Mouse (Mus musculus): ENCODE results near the gene Vamp5. TPM values are rescaled to one million over a fixed set of nuclear protein-coding genes. Genes with fewer than 3 reads are reported as not detected.

Vamp5 gene
- polyA plus RNA-seq, 1 experiment from 2014 or later: 15.8 TPM

DNA sequence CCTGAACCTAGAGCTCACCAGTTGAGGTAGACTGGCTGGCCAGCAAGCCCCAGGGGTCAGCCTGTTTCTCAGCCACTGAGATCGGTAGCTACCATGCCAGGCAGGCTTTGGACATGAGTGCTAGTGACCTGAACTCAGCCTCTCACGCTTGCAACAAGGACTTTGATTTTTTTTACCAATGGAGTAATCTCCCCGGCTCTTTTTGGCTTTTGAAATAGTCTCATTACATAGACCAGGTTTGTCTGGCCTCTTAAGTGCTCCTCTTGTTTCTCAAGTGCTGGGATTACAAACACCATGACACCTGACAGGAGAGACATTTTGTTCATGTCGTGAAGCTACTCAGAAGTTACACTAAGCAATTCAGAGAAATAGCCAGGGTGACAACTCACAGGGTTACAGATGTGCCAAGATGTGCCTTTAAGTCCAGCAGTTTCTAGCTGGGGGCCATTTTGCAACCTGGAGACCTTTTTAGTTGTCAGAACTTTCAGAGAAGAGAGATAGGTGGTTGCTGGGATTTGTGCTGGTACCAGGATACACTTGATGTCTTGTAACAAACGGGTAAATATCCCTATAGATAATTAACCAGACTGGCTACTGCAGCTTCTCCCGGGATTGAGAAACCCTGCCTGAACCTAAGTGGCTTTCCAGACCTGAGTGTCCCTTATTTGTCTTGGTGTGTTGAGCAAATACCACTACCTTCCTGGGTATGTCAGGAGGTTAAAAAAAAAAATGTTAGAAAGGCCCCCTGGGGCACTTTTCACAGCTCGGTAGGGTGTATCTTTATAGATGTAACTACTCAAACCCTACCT lies 35.9 kb upstream of the Vamp5 start:
- Histone ChIP-seq H3K9me3 (replicated peaks; ENCODE audit: control insufficient read depth, low read length) (no peaks in the 10 kb centered on the region), H3K27me3 (ENCODE audit: control insufficient read depth, insufficient read depth, low read length) (no peaks in the 10 kb centered on the region), H3K4me1 (ENCODE audit: control insufficient read depth, insufficient read depth, low read length) (no peaks in the 10 kb centered on the region), H3K36me3 (replicated peaks; ENCODE audit: control insufficient read depth, insufficient read depth, low read depth, low read length) (peaks cover 6% of the 10 kb centered on the region), H3K4me3 (ENCODE audit: low read depth, low read length) (no peak overlapping the region), H3K4me2 (ENCODE audit: low read depth, low read length) (no peak overlapping the region), H3K9ac (replicated peaks; ENCODE audit: low read length) (no peak overlapping the region), H3K27ac (replicated peaks; ENCODE audit: low read depth, low read length) (no peak overlapping the region)
- DNase-seq (ENCODE audit: low spot score) (no peak), ATAC-seq (replicated peaks; ENCODE audit: insufficient number of reproducible peaks, low FRiP score, low TSS enrichment, low read depth) (no peak)
- 80% methylated on average over 7 of the region's 7 CpGs for WGBS

DNA sequence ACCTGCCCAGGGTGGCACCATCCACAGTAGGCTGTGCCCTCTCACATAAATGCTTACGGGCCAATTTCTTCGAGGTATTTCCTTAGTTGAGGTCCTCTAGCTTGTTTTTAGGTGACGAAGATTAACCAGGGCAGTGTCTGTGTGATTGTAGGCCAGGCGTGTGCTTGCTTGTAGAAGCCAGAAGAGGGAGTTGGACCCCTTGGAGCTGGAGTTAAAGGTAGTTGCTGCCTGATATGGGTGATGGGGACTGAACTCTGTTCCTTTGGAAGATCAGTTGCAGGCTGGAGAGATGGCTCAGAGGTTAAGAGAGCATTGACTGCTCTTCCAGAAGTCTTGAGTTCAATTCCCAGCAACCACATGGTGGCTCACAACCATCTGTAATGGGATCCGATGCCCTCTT lies 34.9 kb upstream of the Vamp5 start:
- WGBS: 85% methylated on average over 5 of the region's 5 CpGs
- H3K4me3 ChIP-seq (ENCODE audit: low read depth, low read length): peak overlapping the region; percentile 79; the same call in 1 of the 2 replicates
- no peak overlapping the region for H3K9ac ChIP-seq (replicated peaks; ENCODE audit: low read length)

DNA sequence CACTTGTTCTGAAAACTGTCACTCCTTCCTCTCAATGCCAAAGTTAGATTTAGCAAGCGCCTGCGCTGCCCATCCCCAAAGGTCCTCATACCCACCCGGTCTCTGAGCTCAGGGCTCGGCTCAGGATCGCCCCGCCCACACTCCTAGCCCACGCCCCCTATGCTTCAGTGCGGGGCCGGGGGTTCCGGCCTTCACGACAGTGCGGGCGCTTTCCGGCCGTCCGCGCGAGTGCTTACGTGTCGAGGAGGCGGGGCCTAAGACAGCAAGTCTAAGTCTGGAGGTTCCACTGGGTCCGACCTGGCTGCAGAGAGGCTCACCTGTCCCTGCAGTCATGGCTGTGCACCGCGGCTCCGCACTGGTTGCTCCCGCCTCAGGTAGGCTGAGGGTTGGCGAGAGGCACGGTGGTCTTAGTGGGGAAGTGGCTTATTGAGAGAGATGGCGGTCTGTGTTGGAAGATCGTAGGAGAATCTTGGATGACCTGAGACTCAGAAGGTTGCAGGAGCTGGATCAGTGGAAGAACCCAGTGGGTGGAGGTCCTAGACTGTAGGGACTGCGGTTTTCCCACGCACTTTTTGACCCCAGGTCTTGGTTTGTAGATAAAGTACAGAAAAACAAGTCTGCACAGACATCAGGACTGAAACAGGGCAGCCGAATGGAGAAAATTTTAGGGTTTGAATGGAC lies 33.9 kb upstream of the Vamp5 start, which contains the start of gene Ggcx:
Ggcx (plus strand) TSS at position 233 of the 681 bp plus-strand sequence.
- Histone ChIP-seq H3K9me3 (replicated peaks; ENCODE audit: control insufficient read depth, low read length) (no peaks in the 10 kb centered on the region), H3K9ac (replicated peaks; ENCODE audit: low read length) (peak within 1 kb of the TSS; percentile 80), H3K4me2 (ENCODE audit: low read depth, low read length) (peak within 1 kb of the TSS; percentile 74), H3K36me3 (replicated peaks; ENCODE audit: control insufficient read depth, insufficient read depth, low read depth, low read length) (peaks cover 6% of the 10 kb centered on the region), H3K4me3 (ENCODE audit: low read depth, low read length) (peak within 1 kb of the TSS; percentile 79), H3K27ac (replicated peaks; ENCODE audit: low read depth, low read length) (0 out of 2 replicates have a peak within 1 kb of the TSS, but pooled peaks have one; percentile 47), H3K4me1 (ENCODE audit: control insufficient read depth, insufficient read depth, low read length) (no peaks in the 10 kb centered on the region), H3K27me3 (ENCODE audit: control insufficient read depth, insufficient read depth, low read length) (no peaks in the 10 kb centered on the region)
- peak; percentile 98 for DNase-seq (ENCODE audit: low spot score)
- peak; percentile 91 for ATAC-seq (replicated peaks; ENCODE audit: insufficient number of reproducible peaks, low FRiP score, low TSS enrichment, low read depth)
- WGBS: 2% methylated on average over 33 of the region's 33 CpGs

More for the DNA sequence above, 34.9 kb upstream of the Vamp5 start:
- no peak for ATAC-seq (replicated peaks; ENCODE audit: insufficient number of reproducible peaks, low FRiP score, low TSS enrichment, low read depth)
- Histone ChIP-seq H3K4me2 (ENCODE audit: low read depth, low read length) (peak overlapping the region; percentile 74; the same call in 1 of the 2 replicates), H3K27me3 (ENCODE audit: control insufficient read depth, insufficient read depth, low read length) (no peaks in the 10 kb centered on the region), H3K4me1 (ENCODE audit: control insufficient read depth, insufficient read depth, low read length) (no peaks in the 10 kb centered on the region), H3K36me3 (replicated peaks; ENCODE audit: control insufficient read depth, insufficient read depth, low read depth, low read length) (peaks cover 6% of the 10 kb centered on the region), H3K9me3 (replicated peaks; ENCODE audit: control insufficient read depth, low read length) (no peaks in the 10 kb centered on the region), H3K27ac (replicated peaks; ENCODE audit: low read depth, low read length) (no peak overlapping the region)
- DNase-seq (ENCODE audit: low spot score): no peak

DNA sequence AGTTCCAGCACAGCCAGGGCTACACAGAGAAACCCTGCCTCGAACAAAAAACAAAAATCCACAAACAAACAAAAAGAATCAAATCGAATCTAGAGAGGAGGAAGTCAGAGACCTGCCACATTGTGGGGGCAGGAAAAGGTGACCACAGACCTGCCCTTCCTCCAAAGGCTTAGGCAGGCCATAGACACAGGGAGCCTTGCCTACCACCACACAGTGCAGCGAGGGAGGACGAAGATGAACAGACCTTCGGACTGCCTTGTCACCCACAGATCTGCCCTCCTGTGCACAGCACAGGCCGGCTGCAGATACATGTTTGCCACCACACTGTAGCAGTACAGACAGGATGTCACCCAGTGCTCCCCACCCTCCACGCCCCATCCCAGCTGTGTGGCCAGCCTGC lies 30.2 kb upstream of the Vamp5 start:
- Histone ChIP-seq H3K27me3 (ENCODE audit: control insufficient read depth, insufficient read depth, low read length) (no peaks in the 10 kb centered on the region), H3K36me3 (replicated peaks; ENCODE audit: control insufficient read depth, insufficient read depth, low read depth, low read length) (no peaks in the 10 kb centered on the region), H3K9ac (replicated peaks; ENCODE audit: low read length) (no peak overlapping the region), H3K4me1 (ENCODE audit: control insufficient read depth, insufficient read depth, low read length) (no peaks in the 10 kb centered on the region), H3K27ac (replicated peaks; ENCODE audit: low read depth, low read length) (no peak overlapping the region), H3K4me2 (ENCODE audit: low read depth, low read length) (no peak overlapping the region), H3K9me3 (replicated peaks; ENCODE audit: control insufficient read depth, low read length) (no peaks in the 10 kb centered on the region), H3K4me3 (ENCODE audit: low read depth, low read length) (no peak overlapping the region)
- ATAC-seq (replicated peaks; ENCODE audit: insufficient number of reproducible peaks, low FRiP score, low TSS enrichment, low read depth) (no peak), DNase-seq (ENCODE audit: low spot score) (no peak)
- 87% methylated on average over 7 of the region's 7 CpGs for WGBS

DNA sequence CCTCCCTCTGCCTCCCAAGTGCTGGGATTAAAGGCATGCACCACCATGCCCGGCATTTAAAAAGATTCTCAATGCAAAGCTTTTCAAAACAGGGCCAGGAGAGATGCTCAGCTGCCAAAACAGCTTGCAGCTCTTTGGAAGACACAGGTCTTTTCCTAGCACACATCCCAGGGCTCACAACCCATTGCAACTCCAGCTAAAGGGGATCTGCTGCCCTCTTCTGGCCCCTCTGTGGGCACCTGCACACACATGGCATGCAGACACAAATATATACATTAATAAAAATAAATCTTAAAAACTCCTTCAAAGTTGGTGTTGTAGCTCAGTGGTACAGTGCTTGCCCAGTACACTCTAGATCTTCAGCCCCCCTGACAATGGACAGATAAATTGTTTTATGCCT lies 29.7 kb upstream of the Vamp5 start:
- Histone ChIP-seq H3K4me3 (ENCODE audit: low read depth, low read length) (no peak overlapping the region), H3K27ac (replicated peaks; ENCODE audit: low read depth, low read length) (no peak overlapping the region), H3K27me3 (ENCODE audit: control insufficient read depth, insufficient read depth, low read length) (no peaks in the 10 kb centered on the region), H3K4me2 (ENCODE audit: low read depth, low read length) (no peak overlapping the region), H3K36me3 (replicated peaks; ENCODE audit: control insufficient read depth, insufficient read depth, low read depth, low read length) (no peaks in the 10 kb centered on the region), H3K9me3 (replicated peaks; ENCODE audit: control insufficient read depth, low read length) (no peaks in the 10 kb centered on the region), H3K4me1 (ENCODE audit: control insufficient read depth, insufficient read depth, low read length) (no peaks in the 10 kb centered on the region), H3K9ac (replicated peaks; ENCODE audit: low read length) (no peak overlapping the region)
- ATAC-seq (replicated peaks; ENCODE audit: insufficient number of reproducible peaks, low FRiP score, low TSS enrichment, low read depth): no peak
- WGBS: 22% methylated on average over 1 of the region's 1 CpGs
- DNase-seq (ENCODE audit: low spot score): no peak

DNA sequence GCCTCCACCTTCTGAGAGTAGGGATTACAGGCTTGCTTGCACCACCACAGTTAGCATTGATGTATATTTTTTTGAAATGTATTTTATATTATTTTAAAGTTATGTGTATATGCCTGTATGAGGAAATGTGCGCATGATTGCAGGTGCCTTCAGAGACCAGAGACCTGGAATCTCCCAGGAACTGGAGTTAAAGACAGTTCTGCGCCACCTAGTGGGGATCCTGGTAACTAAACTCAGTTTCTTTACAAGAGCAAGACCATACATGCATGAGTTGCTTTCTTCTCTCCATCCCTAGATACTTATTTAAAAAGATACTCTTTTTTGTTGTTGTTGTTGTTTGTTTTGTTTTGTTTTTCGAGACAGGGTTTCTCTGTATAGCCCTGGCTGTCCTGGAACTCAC lies 29.3 kb upstream of the Vamp5 start:
- Histone ChIP-seq H3K9ac (replicated peaks; ENCODE audit: low read length) (no peak overlapping the region), H3K4me1 (ENCODE audit: control insufficient read depth, insufficient read depth, low read length) (no peaks in the 10 kb centered on the region), H3K4me3 (ENCODE audit: low read depth, low read length) (no peak overlapping the region), H3K27ac (replicated peaks; ENCODE audit: low read depth, low read length) (no peak overlapping the region), H3K27me3 (ENCODE audit: control insufficient read depth, insufficient read depth, low read length) (no peaks in the 10 kb centered on the region), H3K9me3 (replicated peaks; ENCODE audit: control insufficient read depth, low read length) (no peaks in the 10 kb centered on the region), H3K36me3 (replicated peaks; ENCODE audit: control insufficient read depth, insufficient read depth, low read depth, low read length) (no peaks in the 10 kb centered on the region), H3K4me2 (ENCODE audit: low read depth, low read length) (no peak overlapping the region)
- 21% methylated on average over 3 of the region's 3 CpGs for WGBS
- peak; percentile 91 for DNase-seq (ENCODE audit: low spot score)
- no peak for ATAC-seq (replicated peaks; ENCODE audit: insufficient number of reproducible peaks, low FRiP score, low TSS enrichment, low read depth)

DNA sequence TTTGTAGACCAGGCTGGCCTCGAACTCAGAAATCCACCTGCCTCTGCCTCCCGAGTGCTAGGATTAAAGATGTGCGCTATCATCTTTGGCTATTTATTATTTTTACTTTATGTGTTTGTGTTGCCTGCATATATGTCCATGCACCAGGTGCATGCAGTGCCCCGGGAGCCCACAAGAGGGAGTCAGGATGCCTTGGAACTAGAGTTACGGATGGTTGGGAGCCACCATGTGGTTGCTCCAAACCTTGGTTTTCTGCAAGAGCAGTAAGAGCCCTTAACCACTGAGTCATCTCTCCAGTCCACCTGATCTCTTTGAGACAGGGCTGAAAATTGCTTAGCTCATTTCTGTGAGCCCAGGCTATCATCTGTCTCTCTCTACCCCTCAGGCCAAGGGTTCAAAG lies 26.9 kb upstream of the Vamp5 start:
- Histone ChIP-seq H3K27me3 (ENCODE audit: control insufficient read depth, insufficient read depth, low read length) (no peaks in the 10 kb centered on the region), H3K4me3 (ENCODE audit: low read depth, low read length) (no peak overlapping the region), H3K4me2 (ENCODE audit: low read depth, low read length) (no peak overlapping the region), H3K9me3 (replicated peaks; ENCODE audit: control insufficient read depth, low read length) (no peaks in the 10 kb centered on the region), H3K27ac (replicated peaks; ENCODE audit: low read depth, low read length) (no peak overlapping the region), H3K4me1 (ENCODE audit: control insufficient read depth, insufficient read depth, low read length) (no peaks in the 10 kb centered on the region), H3K9ac (replicated peaks; ENCODE audit: low read length) (no peak overlapping the region), H3K36me3 (replicated peaks; ENCODE audit: control insufficient read depth, insufficient read depth, low read depth, low read length) (no peaks in the 10 kb centered on the region)
- WGBS: 6% methylated on average over 5 of the region's 5 CpGs
- ATAC-seq (replicated peaks; ENCODE audit: insufficient number of reproducible peaks, low FRiP score, low TSS enrichment, low read depth) (no peak), DNase-seq (ENCODE audit: low spot score) (peak; percentile 93)

DNA sequence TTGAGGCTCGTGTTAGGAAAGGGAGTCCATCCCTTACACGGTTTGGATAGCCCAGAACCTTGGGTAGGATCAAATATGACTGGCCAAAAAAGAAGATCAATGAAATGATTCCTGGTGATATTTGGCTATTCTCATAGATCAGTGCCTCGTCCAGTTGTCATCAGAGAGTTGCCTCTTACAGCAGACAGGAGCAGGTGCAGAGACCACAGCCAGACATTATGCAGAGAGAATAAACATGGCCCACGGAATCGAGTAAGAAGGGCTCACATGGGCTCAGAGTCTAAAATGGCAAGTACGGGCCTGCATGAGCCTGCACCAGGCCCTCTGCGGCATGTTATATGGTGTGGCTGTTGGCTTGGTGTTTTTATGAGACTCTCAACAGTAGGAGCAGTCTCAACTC lies 25.1 kb upstream of the Vamp5 start:
- 75% methylated on average over 7 of the region's 7 CpGs for WGBS
- no peaks in the 10 kb centered on the region for H3K4me1 ChIP-seq (ENCODE audit: control insufficient read depth, insufficient read depth, low read length)
- no peak overlapping the region for H3K27ac ChIP-seq (replicated peaks; ENCODE audit: low read depth, low read length)
- no peak overlapping the region for H3K9ac ChIP-seq (replicated peaks; ENCODE audit: low read length)
- no peaks in the 10 kb centered on the region for H3K9me3 ChIP-seq (replicated peaks; ENCODE audit: control insufficient read depth, low read length)
- no peaks in the 10 kb centered on the region for H3K27me3 ChIP-seq (ENCODE audit: control insufficient read depth, insufficient read depth, low read length)
- H3K4me3 ChIP-seq (ENCODE audit: low read depth, low read length): no peak overlapping the region
- H3K4me2 ChIP-seq (ENCODE audit: low read depth, low read length): no peak overlapping the region
- no peak for DNase-seq (ENCODE audit: low spot score)
- ATAC-seq (replicated peaks; ENCODE audit: insufficient number of reproducible peaks, low FRiP score, low TSS enrichment, low read depth): no peak
- H3K36me3 ChIP-seq (replicated peaks; ENCODE audit: control insufficient read depth, insufficient read depth, low read depth, low read length): no peaks in the 10 kb centered on the region

All from embryonic facial prominence, embryonic 11.5 days (tissue).